Mouse (Mus musculus): ENCODE measurements around the gene Pecam1. TPM values are rescaled to one million over a fixed set of nuclear protein-coding genes. Genes with fewer than 3 reads are reported as not detected.

Pecam1 gene
- total RNA-seq, 2 experiments from 2014 or later, result 37.1 to 43.8 TPM

DNA sequence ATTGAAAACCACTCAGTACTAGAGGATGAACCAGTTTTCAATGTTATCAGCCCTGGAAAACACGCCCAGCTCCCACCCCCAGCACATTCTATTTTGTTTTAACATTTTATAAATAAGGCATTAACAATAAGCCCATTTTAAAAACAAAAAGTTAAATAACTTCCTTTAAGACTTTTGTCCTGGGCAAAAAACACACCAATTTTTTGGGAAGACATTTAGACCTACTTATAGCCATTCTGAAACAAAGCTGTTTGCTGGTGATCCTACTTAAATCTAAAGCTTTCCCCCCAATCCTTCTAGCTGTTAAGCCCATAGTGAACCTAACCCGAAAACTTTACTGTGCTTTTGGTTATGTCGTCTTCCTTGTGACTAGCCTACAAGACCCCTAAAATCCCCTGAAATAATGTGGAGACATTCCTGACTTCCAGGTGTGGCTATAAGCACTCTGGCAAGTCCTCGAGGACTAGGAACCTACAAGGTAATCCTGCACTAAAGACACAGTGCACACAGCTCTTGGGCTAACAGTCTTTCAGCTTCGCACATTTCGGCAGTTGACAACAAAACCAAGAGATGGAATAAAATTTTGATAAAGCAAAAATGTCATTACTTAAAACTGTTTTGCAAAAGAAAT is 30.3 kb upstream of the Pecam1 start:
- H3K27ac ChIP-seq, result peak overlapping the region; percentile 96; the same call in 1 of the 2 replicates
- intact Hi-C loops (cut with DNase I), result no loop called here
- H3K4me3 ChIP-seq, result peak overlapping the region; percentile 90
- no peak for TF ChIP-seq CTCF (IDR thresholded peaks at IDR 0.05)
- no peak for DNase-seq

DNA sequence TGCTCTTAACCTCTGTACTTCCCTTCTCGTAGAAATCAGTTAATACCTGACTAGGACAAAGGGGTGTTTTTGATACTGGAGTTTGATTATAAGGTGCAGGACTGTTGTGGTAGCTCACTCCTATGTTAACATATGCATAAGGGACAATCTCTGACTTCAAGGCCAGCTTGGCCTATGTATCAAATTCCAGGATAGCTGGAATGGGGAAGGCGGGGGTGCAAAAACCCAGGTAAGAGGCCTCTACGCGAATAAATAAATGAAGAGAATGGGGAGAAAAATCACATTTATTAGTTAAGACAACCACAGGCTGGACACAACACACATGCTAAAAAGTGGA is 29.6 kb upstream of the Pecam1 start:
- no peak for TF ChIP-seq CTCF (IDR thresholded peaks at IDR 0.05)
- peak overlapping the region; percentile 90 for H3K4me3 ChIP-seq
- intact Hi-C loops (cut with DNase I), result no loop called here
- H3K27ac ChIP-seq, result peak overlapping the region; percentile 96
- DNase-seq, result no peak

DNA sequence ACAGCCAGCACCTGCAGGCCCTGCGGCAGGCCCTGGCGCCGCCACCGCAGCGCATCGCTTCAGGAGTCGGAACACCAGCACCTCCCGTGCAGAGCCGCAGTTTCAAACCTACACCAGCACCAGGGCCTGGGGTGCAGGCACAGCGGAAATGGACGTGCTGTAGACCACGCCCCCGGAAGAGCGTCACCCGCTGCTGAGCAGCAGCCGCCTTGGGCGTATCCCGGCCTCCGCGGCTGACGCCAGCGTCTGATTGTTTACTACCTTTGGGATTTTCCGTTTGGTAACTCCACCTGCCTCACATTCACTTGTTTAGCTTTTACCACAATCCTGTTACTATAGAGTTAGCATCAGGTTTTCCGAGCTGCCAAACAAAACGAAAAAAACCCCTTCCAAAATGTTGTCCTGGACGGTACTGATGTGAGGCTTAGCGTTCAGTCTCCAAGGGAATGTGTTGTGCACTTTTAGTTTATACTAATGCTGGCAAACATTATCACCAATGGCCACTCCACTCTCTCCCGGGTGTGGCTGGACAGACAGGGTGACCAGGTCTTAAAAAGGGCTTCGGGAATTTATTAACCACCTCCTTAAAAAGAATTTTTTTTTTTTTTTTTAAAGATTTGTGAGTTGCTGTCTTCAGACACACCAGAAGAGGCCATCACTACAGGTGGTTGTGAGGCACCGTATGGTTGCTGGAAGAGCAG is 29.1 kb upstream of the Pecam1 start, which contains the start of gene Polg2:
Gene Polg2, minus strand, starts transcription at position 150 of the 701 bp plus-strand sequence.
- Histone ChIP-seq H3K4me3 (peak within 1 kb of the TSS; percentile 90), H3K27ac (peak within 1 kb of the TSS; percentile 96)
- DNase-seq, result peak; percentile 94
- no peak for TF ChIP-seq CTCF (IDR thresholded peaks at IDR 0.05)
- intact Hi-C loops (cut with DNase I), result no loop called here

DNA sequence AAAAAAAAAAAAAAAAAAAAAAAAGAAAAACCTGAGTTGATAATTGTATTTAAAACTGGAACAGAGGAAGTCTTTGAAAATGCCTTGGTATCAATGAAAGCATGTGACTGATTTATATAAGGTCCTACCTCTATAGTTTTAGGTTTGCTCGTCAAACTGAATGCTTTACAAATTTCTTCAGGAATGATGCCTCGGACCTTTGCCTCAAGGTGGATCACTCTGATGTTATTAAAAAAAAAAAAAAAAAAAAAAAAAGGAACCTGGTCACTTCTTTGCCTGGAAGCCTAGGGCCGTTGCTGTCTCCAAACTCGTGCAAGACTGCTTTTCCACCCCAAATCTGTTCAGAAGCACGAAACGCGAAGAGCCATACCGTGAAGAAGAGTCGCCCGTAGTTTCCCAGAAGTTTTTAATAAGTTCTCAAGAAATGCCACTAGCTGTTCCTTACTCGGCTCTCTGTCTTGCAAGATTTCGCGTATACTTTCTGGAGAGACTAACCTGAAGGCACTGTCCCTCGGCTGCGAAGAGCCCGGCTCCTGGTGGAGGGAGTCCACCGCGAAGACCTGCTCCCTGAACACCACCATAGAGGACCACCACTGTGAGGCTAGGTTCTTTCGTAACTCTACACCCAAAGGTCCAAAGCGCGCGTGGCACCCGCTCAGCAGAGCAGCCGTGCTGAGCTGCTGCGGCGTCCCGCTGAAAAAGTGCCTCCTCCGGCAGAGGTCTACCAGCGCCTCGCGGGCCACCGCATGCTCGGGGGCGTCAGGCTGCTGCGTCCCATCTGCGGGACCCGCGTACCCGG is 28.4 kb upstream of the Pecam1 start:
- intact Hi-C loops (cut with DNase I), result no loop called here
- H3K27ac ChIP-seq, result peak overlapping the region; percentile 96
- no peak for DNase-seq
- TF ChIP-seq CTCF (IDR thresholded peaks at IDR 0.05), result no peak
- H3K4me3 ChIP-seq, result peak overlapping the region; percentile 90

DNA sequence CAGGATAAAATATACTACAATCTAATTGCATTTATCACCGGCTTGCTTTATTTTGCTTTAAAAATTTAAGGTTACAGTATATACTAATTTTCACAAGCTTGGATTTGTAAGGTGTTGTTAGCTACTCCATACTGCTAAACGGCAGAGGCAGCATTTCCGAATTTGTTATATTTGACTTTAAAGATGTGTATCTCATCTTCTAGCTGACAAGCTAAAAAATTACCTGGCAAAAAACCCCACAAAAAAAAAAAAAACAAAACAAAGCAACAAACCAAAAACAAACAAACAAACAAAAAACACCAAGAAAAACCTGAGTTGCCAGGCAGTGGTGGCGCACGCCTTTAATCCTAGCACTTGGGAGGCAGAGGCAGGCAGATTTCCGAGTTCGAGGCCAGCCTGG is 27.7 kb upstream of the Pecam1 start:
- intact Hi-C loops (cut with DNase I), result no loop called here
- DNase-seq, result no peak
- TF ChIP-seq CTCF (IDR thresholded peaks at IDR 0.05), result no peak
- H3K4me3 ChIP-seq, result peak overlapping the region; percentile 90
- H3K27ac ChIP-seq, result no peak overlapping the region

DNA sequence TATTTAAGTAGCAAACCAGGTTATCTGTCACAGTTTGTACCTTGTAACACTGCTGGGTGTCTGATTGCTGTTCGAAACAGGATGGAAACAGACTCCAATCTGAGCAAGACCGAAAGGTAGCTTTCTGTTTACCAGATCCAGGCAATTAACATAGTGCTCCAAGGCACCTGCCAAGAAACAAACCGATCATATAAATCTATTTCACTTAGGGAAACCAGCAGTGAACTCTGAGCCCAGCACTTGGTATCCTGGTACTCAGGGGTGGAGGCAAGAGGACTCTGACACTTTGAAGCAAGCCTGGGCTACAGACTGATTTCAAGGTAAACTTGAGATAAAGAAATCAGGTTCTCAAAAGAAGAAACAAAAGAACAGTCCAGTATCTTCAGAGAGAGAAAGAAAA is 27.0 kb upstream of the Pecam1 start:
- no peak overlapping the region for H3K4me3 ChIP-seq
- no peak overlapping the region for H3K27ac ChIP-seq
- DNase-seq, result no peak
- TF ChIP-seq CTCF (IDR thresholded peaks at IDR 0.05), result no peak
- intact Hi-C loops (cut with DNase I), result no loop called here

DNA sequence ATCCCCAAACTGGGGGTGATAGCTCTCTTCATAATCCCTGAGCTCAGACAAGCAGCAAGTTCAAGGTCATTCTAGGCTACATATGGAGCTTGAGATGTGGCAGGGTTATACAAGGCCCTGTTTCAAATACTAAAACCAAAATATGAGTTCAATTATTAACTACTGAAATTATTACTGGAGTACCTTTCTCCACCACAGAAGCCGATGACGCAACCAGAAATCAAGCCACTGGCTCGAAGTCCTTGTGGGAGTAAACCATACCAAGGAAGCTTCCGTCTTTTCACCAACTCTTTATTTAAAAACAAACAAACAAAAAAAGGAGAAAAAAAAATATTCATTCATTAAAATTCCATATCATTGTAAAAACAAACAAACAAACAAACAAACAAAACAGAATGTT is 26.5 kb upstream of the Pecam1 start:
- TF ChIP-seq CTCF (IDR thresholded peaks at IDR 0.05), result no peak
- H3K27ac ChIP-seq, result no peak overlapping the region
- H3K4me3 ChIP-seq, result no peak overlapping the region
- DNase-seq, result no peak
- intact Hi-C loops (cut with DNase I), result no loop called here

DNA sequence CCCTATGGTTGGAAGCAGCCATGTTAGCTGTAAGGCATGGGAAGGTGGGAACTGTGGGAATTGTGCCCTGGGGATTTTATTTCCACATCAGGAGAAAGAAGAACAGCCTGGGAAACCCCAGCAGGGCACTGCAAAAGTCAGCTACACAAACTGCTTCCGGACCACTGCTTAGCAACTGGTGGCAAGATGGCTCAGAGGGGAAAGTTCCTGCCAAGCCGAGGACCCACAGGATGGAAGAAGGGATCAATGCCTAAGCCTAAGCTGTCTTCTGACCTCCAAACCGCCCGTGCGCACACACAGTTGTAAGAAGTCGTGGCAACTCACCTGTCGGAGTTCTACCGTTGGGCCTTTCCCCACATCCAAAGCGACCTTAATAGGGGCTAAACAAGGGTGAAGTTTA is 22.6 kb upstream of the Pecam1 start:
- intact Hi-C loops (cut with DNase I), result no loop called here
- no peak for TF ChIP-seq CTCF (IDR thresholded peaks at IDR 0.05)
- no peak overlapping the region for H3K4me3 ChIP-seq
- no peak for DNase-seq
- no peak overlapping the region for H3K27ac ChIP-seq

DNA sequence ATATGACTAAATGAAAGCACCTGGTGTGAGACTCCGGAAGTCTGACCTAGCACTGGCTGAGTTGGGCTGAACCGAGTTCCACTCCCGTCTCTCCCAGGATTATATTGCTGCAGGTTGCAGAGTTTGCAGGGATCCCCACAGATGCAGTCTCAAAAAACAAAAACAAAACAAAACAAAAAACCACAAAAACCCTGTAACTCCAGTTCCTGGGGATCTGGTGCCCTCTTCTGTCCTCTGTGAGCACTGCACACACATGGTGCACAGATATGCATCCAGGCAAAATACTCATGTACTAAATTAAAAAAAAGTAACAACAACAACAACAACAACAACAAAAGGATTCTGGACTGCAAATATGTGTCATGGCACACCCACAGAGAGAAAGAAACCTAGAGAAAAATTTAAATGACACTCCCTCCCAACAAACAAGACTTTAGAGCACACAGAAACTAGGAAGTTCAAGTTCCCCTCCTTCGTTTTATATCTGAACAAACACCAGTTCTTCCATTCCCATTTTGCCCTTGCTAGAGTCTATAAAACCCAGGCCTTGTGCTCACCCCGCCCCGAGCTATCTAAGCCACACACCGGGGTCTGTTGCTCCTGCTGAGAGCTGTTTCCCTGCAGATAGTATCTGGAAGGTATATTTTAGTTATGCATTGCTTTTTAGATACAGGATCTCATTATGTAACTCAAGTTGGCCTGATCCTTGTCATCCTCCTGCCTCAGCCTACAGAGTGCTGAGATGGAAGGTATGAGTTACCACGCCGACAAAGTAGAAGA is 20.0 kb upstream of the Pecam1 start:
- TF ChIP-seq CTCF (IDR thresholded peaks at IDR 0.05), result peak; percentile 36; the same call in 1 of the 2 replicates
- intact Hi-C loops (cut with DNase I), result no loop called here
- no peak for DNase-seq
- H3K27ac ChIP-seq, result no peak overlapping the region
- no peak overlapping the region for H3K4me3 ChIP-seq

DNA sequence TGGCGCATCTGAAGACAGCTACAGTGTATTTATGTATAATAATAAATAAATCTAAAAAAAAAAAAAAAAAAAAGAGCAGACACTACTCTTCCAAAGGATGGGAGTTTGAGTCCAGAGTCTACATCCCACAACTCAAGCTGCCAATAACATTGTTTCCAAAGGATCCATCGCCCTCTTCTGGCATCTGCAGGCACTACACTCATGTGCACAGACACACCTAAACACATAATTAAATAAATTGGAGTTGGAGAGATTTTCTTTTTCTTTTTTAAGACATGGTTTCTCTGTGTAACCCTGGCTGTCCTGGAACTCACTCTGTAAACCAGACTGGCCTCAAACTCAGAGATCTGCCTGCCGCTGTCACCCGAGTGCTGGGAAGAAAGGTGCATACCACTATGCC is 17.1 kb upstream of the Pecam1 start:
- DNase-seq, result no peak
- intact Hi-C loops (cut with DNase I), result no loop called here
- peak; percentile 28; the same call in 1 of the 2 replicates for TF ChIP-seq CTCF (IDR thresholded peaks at IDR 0.05)
- H3K27ac ChIP-seq, result no peak overlapping the region
- H3K4me3 ChIP-seq, result no peak overlapping the region

DNA sequence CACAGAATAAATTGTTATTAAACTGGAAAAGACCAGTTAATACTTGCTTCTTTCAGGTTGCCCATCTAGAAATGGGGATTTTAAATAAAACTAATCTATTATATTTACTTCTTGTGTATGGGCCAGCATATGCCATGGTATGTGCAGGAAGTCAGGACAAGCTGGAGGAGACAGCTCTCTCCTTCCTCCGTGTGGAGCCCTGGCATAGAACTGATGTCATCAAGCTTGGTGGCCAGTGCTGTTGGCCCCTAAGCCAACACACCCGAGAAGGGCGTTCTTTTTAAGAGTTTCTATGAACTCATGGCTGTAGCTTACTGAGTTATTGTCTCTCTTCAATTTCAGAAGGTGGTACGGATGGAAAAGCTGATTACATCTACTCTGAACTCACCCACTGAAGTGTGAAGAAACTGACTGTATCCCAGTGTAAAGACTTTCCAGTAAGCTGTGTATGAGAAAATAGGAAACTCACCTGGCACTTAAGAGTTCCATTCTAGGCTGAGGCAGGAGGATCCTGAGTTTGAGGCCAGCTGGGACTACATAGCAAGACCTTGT is 16.3 kb upstream of the Pecam1 start:
- intact Hi-C loops (cut with DNase I), result no loop called here
- no peak for TF ChIP-seq CTCF (IDR thresholded peaks at IDR 0.05)
- Histone ChIP-seq H3K4me3 (no peak overlapping the region), H3K27ac (no peak overlapping the region)
- no peak for DNase-seq

DNA sequence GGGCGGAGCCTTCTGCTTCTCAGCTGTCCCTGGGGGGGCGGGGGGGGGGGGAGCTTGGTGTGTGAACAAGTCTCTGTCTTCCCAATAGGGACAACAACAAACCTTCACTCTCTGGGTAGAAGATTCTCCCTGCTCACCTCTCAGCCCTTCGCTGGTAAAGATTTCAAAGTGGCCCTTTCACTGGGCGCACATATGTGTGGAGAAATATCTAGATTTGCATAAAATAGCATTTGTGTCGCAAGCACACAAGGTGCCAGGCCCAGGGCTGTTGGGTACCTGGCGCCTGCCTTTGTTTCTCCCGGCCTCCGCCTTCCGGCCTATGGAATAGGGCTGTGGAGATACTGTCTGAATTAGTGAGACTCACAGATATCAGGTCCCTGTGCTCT is 12.4 kb upstream of the Pecam1 start:
- no peak overlapping the region for H3K4me3 ChIP-seq
- H3K27ac ChIP-seq, result peak overlapping the region; percentile 48; the same call in 1 of the 2 replicates
- TF ChIP-seq CTCF (IDR thresholded peaks at IDR 0.05), result no peak
- no peak for DNase-seq
- intact Hi-C loops (cut with DNase I), result no loop called here
